Mouse (Mus musculus): ENCODE measurements around the gene Cep78.

DNA sequence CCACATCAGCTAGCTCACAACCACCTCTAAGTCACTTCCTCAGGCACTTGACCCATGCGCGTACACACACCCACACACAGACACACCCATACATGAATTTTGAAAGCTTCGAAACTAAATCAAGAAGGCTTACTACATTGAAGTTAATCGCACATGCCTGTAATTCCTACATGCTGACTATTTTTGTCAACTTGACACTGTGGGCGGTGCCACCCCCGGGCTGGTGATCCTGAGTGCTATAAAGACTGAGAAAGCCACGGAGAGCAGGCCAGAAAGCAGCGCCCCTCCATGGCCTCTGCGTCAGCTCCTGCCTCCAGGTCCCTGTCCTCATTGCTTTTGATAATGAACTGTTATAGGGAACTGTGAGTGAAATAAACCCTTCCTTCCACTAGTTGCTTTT is 61.4 kb downstream of the Cep78 start:
- TF ChIP-seq CTCF (IDR thresholded peaks at IDR 0.05; ENCODE audit: extremely low read depth, insufficient read depth, insufficient read length, insufficient replicate concordance) (no peak), POLR2A (IDR thresholded peaks at IDR 0.05; ENCODE audit: low read depth, low read length) (no peak)
